Mouse (Mus musculus) liver, postnatal 0 days (tissue): Measurements from ENCODE around the gene Grin2d.

Source experiments
- CTCF ChIP-seq: sonication (generic); IDR thresholded peaks from 2 replicates; pipeline ENCODE4 v1.5.1; 2016; ENCODE audit warnings: antibody characterized with exemption, low read depth
- EP300 ChIP-seq: IDR thresholded peaks from 2 replicates; pipeline ENCODE4 v1.6.1; 2016; ENCODE audit warnings: antibody characterized with exemption, low read depth, mild to moderate bottlenecking

DNA sequence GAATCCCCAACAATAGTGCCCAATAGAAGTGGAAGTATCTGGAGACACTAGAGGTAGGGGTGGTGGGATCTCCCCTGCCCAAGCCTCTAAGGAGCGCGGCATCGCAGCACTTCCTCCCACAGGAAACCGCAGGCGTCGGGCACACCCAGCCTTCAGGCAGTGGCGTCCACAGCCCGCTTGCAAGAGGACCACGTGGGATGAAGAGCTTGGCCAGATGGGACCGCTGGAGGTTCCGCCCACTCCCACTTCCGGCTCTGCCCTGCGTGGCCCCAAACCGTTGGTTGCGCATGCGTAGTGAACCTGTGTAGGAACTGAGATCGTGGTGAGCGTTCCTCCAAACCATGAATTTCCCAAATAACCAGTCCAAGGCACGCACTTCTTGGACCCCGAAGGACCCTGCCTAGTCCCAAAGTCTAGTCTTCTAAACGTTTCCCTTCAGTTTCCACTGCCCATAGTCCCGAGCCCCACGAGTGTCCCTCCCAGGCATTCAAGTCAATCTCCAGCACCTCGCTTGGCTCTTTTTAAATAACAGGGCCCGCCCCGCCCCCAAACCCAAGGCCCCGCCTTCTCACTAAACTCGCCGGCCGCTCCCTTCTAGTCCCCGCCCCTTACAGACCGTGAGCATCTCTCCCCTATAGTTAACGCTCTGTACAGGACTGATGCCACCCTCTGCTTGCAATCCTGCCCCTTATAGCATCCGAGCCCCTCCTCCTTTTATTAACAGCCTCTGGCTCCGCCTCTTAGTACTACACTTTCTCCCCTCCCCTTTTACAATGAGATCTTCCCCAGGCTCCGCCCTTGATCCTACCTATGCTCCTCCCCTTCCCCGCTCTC is 45.0 kb upstream of the Grin2d start:
- TF ChIP-seq CTCF (no peak), EP300 (peak; percentile 60; the same call in 1 of the 2 replicates)
